Mouse (Mus musculus) ES-CJ7 (cell line): ENCODE data around the gene Copb1.

Source experiments
- DNase-seq: peaks from one replicate; pipeline ENCODE4 v3.0.0; 2011; ENCODE audit warnings: low read depth, low spot score

Gene Copb1

GRCm38 (mm10) chr7:114169381-114169780 is 85.1 kb downstream of the Copb1 start:
- no peak for DNase-seq
